Comparison of ENCODE assay signal across 8 mouse cellular contexts in the genomic region with DNA sequence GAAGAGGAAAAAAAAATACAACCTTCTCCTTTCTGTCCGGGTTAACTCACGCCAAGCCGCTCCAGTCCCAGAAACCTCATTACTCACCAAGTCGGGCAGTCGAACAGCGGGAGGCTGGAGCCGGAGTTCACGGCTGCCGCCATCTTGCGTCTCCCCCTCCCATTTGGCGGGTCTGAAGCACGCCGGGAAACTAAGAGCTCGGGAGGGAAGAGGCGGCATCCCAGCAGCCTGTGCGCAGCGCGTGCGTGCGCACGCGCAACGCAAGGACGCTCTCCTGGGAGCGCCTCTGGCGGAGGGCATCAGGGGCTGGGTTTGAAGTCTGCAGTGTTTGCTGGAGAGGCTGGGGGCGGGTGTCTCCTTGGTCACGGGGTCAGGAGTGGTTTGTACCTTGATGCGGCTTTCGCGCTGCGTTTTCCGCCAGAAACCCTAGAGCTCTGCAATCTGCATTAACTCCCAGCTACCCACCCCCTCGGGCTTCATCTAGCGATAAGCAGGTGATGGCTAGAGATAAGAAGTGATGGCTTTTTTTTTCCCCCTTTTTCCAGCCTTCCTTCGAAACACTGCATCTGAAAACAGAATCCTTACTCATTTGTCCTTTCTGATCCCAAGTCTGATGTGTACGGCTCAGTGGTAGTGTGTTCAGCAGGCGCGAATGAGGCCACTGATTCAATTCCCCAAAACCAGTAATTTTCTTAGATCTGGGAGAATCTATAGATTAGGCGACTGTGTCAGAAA. TPM values are rescaled to one million over a fixed set of nuclear protein-coding genes. Genes with fewer than 3 reads are reported as not detected.
DNase-seq lines count a peak whose midpoint lies in the region; ATAC-seq lines count a peak whose summit lies in the region.

A gene (minus strand): TSS at position 200 of the 735 bp plus-strand sequence.

- peak; percentile 93 to 95 for DNase-seq in adrenal gland, adult (ENCODE audit: inconsistent age in 2 of 2, low spot score in 1 of 2)
- peak; percentile 97 for DNase-seq in embryo, embryonic 10.5 days (ENCODE audit: low spot score)
- peak; percentile 91 for DNase-seq in gastrocnemius, postnatal 14 days
- DNase-seq in left cerebral cortex, postnatal 10 days (ENCODE audit: extremely low spot score in 1 of 2, low spot score in 2 of 2) = peak; percentile 88 to 94
- peak; percentile 92 for DNase-seq in right cerebral cortex, postnatal 25 days
- peak; percentile 88 to 90 for DNase-seq in urinary bladder, postnatal 4 days (ENCODE audit: low spot score in 2 of 2)

- ATAC-seq in inflammation-experienced regulatory T-cells, adult 6 months = peak; percentile 98
- ATAC-seq in megakaryocyte-erythroid progenitor cell, adult 5-6 weeks (replicated peaks; ENCODE audit: low FRiP score, low TSS enrichment, poor library complexity, severe bottlenecking) = peak; percentile 97

- intact Hi-C loops in gastrocnemius, postnatal 14 days (cut with DNase I; ENCODE audit: low total_unique reads) = no loop called here
- intact Hi-C loops in left cerebral cortex, postnatal 10 days (cut with DNase I) = no loop called here

RNA-seq across cellular contexts. Expression of the gene that starts here (rescaled TPM):
- total RNA-seq in gastrocnemius, postnatal 14 days (2021) = 10 to 100 TPM; 16.3 to 17.5 TPM
- 10 to 100 TPM; 21.0 to 37.5 (median 26.5) TPM for polyA plus RNA-seq in inflammation-experienced regulatory T-cells, adult 6 months (2017; shearing (Covaris generic))
- total RNA-seq in left cerebral cortex, postnatal 10 days (2021) = 10 to 100 TPM; 44.9 to 45.0 TPM
- total RNA-seq in megakaryocyte-erythroid progenitor cell, adult 5-6 weeks (2014; fragmentation: Nextera tagmentation) = 67.6 and 68.4 TPM in 2 replicates
- total RNA-seq in megakaryocyte-erythroid progenitor cell, adult 5-6 weeks (2017) = 75.2 and 88.5 TPM in 2 replicates

Comparison
In these comparisons a context has a peak if more than half of its experiments do, and no peak if none do; other contexts are left out.
1. Peak in every context shown above with its lines: DNase-seq and ATAC-seq.